Mouse (Mus musculus): ENCODE results near the gene Spag16. TPM values are rescaled to one million over a fixed set of nuclear protein-coding genes. Genes with fewer than 3 reads are reported as not detected.

The Spag16 gene
- total RNA-seq, 2 experiments from 2014 or later = not detected

DNA sequence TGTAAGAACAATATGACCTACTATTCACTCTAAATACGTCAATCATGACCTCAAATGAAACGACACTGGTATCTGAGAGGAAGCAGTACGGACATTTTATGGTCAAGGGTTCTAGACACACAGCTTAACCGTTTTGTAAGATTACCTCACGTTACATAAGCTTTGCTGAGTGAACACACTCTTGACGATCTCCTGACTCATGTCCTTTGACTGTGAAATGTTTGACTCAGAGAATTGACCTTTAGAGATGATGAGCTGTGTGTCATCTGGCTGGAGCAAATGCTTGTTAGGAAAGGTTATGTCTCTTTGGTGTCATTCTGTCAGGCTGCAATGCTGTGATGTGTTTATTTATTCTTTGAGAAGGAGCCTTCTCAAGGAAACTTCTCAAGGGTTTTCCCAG is 252.0 kb downstream of the Spag16 start:
- intact Hi-C loops (cut with DNase I) = no loop called here
- DNase-seq (ENCODE audit: low spot score) = no peak

DNA sequence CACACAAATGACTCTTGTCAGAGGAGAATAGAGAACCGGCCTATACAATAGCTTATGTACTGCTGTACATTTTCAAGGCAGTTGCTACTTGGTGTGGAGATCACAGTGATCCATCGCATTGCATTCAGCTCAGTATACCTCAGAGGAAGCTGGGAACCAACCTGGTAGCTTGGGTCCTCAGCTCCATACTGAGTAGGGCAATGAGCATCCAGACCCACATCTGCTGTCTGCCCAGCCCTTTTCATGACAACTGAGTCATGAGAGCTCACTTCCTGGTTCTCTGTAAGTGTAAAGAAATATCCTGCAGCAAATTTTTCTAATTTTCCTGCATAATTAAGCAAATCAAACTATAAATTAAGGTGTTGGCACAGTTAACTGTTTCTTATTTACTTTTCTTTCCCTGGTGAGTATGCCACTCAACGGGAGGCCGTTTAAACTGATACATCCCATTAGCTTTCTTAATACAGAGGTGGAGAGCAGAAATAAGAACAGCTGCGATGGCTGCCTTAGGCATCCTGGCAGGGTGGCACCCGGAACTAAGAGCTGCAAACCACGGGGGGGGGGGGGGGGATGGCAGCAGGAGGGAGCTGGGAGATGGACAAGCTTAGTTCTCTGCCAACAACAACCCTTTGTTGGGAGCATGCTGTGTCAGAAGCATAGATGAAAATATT is 255.6 kb downstream of the Spag16 start:
- intact Hi-C loops (cut with DNase I) = no loop called here

DNA sequence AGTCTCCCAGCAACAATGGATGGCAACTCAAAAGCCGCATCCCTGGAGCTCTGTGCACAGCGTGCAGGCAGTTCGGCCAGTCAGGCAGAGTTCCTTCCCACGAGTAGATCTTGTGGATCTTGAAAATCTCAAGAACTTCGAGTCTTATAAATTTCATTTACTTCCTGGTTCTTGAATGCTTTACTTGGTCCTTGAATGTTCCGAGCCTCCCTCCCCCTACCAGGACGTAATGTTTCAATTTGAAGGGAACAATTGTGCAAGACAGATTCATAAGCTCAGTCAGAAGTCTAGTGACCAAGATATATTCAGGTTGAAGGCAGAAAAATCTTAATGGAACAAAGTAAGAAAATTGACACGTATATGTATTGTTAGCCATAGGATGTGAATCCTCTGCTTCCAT is 277.9 kb downstream of the Spag16 start:
- no peak for DNase-seq (ENCODE audit: low spot score)
- intact Hi-C loops (cut with DNase I) = no loop called here

More for the DNA sequence above, 255.6 kb downstream of the Spag16 start:
- DNase-seq (ENCODE audit: low spot score) = no peak

DNA sequence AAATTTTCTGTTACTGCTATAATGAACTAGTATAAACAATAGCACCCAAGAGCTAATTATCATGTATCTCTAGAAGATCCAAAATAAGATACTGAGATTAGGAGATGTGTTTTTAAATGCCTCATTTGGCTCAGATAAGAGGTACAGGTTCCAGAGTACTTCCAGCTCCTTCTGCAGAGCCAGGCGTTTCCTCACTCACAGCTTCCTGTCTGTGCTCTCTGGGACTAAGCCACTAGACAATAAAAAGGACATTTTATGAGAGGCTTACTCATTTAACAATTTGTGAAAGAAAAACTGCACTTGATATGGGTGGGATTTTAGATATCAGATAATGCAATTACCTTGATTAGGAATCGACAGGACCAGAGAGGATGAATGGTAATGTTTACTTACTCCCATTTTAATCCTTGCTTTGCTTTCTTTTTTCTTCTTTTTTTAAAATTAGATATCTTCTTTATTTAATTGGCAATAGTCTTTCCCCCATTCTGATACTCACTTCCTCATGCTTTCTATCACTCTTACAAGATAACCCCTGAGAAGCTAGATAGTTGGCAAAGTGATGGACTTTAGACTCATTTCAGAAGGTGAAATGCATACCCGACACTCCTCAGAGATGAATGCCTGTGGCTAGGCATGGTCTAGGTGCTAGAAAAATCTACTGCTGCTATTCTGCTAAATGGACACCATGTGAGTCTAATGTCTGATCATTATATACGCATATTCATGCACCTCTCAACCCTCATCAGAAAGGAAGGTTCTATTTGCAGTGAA is 289.6 kb downstream of the Spag16 start:
- no peak for DNase-seq (ENCODE audit: low spot score)
- intact Hi-C loops (cut with DNase I) = no loop called here

DNA sequence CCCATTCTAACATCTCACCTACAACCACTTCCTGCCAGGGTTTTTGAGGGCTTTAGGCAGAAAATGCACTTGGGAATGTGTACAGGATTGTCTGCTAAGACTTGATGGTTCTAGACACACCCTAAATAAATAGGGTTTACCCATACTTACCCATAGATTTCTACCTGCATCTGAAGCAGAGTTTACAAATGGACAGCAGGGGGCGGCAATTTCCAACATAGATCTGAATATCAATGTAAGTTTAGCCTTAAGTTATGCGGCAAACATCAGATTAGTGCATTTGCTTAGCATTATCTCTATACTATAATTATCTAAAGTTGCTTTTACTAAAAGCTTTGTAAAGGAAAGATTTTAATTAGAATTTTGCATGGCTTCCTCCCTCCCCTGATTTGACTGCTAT is 301.3 kb downstream of the Spag16 start:
- intact Hi-C loops (cut with DNase I) = loop anchor here (5.0 kb wide), 1 partner anchor 704 kb away; no protein-coding TSS in a partner anchor
- DNase-seq (ENCODE audit: low spot score) = no peak

DNA sequence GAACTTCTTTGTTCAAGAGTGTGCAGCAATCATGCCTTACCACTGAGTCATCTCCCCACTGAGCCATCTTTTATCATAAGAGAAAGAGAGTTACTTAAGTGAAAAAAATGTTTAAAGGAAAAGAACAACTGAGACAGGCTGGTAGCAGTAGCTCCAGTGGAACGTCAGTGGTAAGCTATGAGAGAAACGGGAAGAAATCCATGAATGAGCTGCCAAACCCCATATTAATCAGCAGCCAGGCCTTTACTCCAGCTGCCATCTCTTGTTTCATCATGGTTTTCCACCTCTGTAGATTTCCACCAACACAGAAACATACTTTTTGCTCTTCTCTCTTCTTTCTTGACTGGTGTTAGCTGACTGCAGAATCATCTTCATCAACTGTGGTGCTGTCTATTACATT is 308.8 kb downstream of the Spag16 start:
- DNase-seq (ENCODE audit: low spot score) = no peak

DNA sequence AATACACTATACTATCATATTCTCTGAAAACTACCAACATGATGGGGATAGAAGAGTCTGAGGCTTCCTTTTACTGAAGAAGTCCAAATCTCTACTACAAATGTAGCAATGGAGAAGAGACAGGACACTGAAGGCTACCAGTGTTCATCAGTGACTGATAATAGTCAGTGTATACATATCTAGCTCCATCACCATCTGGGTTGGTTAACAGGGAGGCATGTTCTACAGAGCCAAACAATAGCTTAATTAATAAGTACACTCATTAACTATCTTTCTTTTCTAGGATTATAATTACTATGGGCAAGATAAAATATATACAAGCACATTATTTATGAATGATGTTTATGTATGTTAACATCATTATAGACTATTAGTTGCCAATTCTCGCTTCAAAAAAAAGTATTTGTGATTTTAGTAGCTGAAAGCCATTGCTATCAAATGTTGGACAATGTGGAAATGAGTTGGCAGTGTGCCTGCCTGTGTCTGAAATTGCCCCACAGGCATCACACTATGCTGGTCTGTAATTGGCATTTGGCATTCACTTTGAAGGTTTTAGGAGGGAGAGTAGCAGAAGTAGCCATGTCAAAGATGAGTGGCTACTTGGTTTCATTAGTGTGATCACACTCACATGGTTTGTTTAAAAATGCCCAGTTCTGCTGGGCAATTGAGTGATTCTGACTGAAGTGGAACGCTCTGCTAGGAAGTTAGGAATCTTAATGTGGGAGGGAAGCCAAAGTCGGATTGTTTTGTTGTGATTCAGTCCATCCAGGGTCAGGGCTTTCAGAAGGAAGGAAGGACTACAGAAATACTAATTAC is 338.8 kb downstream of the Spag16 start:
- intact Hi-C loops (cut with DNase I) = no loop called here
- DNase-seq (ENCODE audit: low spot score) = no peak

More for the DNA sequence above, 308.8 kb downstream of the Spag16 start:
- intact Hi-C loops (cut with DNase I) = no loop called here

DNA sequence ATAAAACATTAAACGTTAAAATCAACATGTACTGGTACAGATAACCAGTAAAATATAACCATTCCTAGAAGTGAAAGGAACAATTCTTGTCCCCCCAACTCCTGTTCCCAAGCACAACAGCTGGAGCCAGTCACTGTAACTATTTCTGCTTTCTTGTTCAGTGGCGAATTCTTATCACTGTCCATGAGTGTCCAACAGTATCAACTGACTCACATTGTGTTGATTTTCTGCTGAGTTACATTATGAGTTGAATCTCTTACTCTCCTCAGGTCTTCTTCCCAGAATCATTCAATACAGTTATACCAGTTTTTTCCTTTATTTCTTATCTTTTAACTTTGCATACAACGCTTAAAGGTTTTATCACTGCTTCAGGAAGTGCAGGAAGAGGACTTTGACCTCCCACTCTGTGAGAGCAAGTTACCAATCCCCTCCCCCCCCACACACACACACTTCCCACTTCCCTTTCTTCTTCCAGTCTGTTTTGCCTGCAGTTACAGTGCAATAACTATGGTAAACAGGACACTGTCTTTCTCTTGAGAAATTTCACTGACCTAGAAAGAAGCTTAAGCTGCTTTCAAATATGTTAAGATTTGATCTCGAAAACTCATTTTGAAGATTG is 353.5 kb downstream of the Spag16 start:
- intact Hi-C loops (cut with DNase I) = no loop called here
- DNase-seq (ENCODE audit: low spot score) = no peak

DNA sequence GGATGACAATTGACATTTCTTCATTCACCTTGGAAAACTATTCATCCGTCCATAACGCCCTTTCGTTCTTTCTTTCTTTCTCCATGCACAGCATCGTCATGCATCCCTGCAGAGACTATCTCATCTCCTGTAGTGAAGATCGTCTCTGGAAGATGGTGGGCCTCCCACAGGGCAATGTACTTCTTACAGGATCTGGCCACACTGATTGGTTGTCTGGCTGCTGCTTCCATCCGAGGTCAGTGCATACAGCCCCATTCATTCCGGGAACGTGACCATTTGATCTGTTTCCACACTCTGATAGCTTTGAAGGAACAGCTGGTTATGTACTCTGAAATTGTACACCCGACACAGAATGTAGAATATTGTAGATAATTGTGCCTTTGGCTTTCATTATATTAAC is 438.0 kb downstream of the Spag16 start:
- intact Hi-C loops (cut with DNase I) = no loop called here
- DNase-seq (ENCODE audit: low spot score) = no peak

DNA sequence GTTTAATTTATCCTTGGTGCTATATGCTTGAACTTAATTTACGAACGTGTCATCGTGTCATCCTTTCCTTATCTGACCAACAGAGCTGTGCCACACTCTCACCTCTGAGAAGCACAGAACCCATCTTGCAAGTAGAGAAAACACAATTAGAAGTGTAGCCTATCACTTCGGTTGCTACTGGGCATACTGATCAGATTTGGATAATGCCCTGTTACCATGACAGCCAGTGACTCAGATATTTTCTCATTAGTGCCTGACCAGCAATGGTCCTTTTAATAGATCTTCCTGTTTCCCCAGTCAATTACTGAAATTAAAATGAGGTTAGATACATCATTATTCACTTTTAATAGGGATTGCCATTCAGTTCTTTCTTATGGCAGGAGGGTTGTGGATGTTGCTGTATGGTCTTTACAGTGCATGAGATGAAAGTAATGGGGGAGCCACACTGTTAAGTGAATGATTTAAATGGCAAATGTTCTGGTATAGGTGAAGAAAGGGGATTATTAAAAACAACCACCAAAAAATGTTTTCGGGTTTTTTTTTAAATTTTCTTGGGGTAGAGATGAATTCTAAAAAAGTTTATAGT is 439.2 kb downstream of the Spag16 start:
- intact Hi-C loops (cut with DNase I) = no loop called here
- DNase-seq (ENCODE audit: low spot score) = no peak

DNA sequence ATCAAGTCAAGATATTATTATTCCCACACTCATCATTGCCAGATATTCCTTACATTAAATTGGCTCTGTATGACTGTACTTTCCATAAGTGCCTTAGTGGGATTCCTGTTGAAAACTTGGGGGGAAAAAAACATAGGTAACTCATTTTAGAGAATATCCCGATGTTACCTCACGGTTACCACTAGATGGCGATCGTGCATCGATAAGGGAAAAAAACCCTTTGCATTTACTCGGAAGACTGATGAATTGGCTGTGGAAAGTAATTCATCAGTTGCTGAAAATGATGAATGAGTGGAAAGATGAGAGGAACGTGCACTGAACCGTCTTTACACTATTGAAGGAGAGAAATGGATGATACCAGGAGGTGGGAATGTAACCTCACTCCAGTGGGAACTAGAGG is 443.4 kb downstream of the Spag16 start:
- intact Hi-C loops (cut with DNase I) = no loop called here
- no peak for DNase-seq (ENCODE audit: low spot score)

DNA sequence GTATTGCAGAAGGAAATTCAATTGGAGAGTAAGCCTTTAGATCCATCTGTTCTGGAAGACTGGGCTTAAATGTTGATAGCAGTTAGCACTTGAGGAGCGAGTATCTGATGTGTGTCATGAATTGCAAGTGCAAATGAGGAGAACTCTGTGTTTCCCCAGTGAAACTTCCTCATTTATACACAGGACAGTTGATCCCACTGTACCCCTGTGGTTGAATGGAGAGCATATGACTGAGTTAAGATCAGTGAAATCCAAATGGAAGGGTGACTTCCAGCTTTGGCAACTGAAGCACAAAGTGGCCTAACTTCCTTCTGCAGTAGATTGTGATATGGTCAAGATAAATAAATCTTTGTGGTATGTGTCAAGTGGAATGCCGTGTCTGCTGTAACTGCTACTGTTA is 446.0 kb downstream of the Spag16 start:
- intact Hi-C loops (cut with DNase I) = no loop called here
- DNase-seq (ENCODE audit: low spot score) = no peak

DNA sequence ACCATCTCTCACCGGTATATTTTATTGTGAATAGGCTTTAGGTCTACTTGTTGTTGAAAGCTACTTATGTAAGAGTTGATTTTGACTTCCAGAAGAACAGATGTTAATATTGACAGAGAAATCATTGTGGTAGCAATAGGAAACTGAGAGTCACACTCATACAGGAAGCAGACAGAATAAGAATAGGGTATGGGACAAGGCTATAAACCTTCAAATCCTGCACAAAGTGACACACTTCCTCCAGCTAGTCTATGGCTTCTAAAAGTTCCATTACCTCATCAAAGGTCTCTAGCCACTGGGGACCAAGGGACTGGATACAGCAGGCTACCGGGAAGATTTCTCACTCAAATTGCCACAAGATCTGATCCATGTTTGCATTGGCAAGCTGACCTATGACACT is 452.5 kb downstream of the Spag16 start:
- intact Hi-C loops (cut with DNase I) = no loop called here
- no peak for DNase-seq (ENCODE audit: low spot score)

DNA sequence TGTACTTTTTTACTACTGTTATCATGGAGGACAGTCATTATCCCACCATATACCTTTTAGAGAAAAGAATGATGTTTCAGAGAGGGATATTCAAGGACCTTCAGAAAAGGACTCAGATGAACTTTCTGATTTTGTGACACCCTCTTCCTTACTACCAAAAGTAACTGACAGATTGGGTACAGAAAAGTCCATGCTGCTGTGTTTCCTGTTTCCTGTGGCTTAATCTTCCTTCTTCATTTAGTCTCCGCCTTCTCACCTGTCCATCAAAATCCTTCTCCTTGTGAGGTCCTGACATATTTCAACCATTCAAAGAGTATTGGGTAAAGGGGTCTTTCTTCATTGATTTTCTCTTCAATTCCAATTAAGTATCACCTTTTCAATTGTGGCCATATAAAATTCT is 456.6 kb downstream of the Spag16 start:
- intact Hi-C loops (cut with DNase I) = no loop called here
- no peak for DNase-seq (ENCODE audit: low spot score)

DNA sequence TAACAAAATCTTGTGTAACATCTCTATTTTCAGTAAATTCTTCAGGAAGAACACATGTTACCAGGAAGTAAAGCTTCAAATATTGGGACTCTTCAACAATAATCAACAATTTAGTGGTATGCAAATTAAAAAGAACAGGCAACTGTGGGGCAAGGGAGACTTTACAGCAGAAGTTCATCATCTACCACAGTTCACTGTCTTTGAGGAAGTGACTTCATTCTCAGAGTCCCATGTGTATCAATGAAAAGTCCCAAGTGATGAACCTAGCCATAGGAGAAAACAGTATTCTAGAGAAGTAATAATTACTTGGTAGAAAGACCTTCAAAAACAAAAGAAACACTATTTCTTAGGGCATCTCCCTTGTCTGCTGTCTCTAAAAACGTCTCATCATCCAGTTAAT is 457.4 kb downstream of the Spag16 start:
- DNase-seq (ENCODE audit: low spot score) = no peak
- intact Hi-C loops (cut with DNase I) = no loop called here

DNA sequence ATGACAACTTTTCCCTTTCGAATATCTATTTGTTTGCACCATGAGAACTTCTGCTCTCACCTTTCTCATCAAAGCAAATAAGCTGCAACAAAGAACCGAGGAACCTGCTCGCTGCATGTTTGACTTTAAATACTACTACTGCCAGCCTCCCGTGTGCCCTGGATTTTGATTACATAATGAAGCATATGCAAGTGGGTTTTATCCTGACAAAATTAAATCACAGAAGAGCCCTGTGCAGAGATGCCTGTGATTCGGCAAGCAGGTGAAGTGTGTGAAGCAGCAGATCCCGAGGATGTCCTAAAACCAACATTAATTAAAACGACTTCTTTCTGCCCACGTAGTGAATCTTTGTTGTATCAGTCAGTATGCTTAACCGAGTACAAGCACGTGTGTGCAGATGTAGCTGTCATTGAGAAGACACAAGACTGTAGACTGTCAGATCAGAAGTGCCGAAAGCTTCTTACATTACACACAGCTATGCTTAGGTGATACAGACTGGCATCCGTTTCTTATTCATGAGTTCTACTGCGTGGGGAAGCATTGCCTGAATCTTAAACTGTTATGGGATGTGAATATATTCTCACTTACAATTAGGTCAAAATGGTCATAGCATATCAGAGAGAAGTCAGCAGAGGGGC is 489.5 kb downstream of the Spag16 start:
- DNase-seq (ENCODE audit: low spot score) = no peak
- intact Hi-C loops (cut with DNase I) = no loop called here

DNA sequence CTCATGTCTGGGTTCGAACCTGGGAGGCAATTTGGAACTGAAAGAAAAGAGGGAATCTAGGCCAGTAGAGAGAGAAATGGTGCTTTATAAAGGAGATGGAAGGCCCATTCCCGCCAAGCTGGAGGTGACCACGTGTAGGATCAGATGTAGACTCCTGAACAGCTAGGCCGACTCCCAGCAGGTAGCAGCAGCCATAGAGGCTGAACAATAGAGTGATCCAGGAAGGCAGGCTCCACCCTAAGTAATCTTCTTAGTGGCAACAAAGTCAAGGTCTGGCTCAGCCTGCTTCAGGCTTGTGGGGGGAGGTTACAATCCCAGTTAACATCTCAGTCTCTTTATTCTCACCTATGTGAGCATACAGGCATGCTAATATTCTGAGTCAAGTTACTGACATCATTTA is 494.2 kb downstream of the Spag16 start:
- no peak for DNase-seq (ENCODE audit: low spot score)
- intact Hi-C loops (cut with DNase I) = no loop called here

DNA sequence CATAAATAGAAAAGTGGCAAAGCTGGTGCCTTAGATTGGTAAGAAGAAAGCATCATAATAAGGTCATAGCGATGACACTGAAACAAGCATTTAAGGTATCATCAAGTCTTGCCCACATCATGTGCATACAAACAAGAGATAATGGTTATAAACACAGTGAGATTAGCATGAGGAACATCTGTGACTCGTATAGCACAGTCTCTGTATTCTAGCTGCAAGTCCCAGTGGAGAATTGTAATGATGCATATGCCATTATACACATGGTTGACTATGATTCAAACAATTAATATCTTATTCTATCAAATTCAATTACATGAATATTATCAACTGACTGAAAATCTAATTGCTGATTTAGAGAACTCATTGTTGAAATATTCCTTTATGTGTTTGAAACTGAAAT is 519.4 kb downstream of the Spag16 start:
- no peak for DNase-seq (ENCODE audit: low spot score)
- intact Hi-C loops (cut with DNase I) = no loop called here

DNA sequence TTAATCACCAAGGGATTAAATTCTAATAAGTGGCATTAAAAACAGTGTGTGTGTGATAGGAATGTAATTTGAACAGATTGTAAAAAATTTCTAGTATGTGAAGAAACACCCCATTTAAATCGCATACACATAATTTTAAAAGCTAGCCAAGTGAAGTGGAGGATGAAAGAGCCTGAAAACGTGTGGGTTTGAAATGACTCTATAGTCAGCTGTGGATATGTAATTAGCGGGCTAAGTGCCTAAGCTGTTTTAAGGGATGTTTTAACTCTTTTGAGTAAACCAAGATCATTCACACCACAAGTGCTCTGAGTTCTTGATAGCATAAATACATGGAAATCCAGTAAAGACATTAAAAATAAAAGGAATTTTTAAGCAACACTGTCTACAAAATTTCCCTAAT is 524.6 kb downstream of the Spag16 start:
- intact Hi-C loops (cut with DNase I) = no loop called here
- no peak for DNase-seq (ENCODE audit: low spot score)

DNA sequence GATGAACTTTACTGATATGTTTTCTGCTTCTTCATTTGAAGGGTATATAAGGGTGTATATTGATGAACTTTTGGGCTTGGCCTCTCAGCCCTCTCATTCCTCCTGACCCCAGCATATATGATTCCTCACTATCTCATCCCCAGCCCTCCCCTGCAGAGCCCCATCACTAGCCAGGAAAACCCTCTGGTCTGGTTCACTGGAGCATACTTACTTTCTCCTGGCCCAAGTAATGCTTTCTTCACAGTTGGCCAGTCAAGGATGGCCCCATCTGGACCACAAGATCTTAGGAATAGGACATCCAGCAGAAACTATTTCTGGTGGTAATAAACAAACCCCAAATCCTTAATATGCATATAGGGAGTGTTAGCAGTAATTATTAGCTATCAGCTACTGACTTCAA is 527.2 kb downstream of the Spag16 start:
- intact Hi-C loops (cut with DNase I) = no loop called here
- DNase-seq (ENCODE audit: low spot score) = no peak

Data from heart, postnatal 25 days (tissue).